Mouse (Mus musculus) forebrain, embryonic 16.5 days (tissue): ENCODE measurements around the gene Mcm9. TPM values are rescaled to one million over a fixed set of nuclear protein-coding genes. Genes with fewer than 3 reads are reported as not detected.
"Not testable (repeated sequence)": the region's sequence is repeated elsewhere in the genome, so short reads cannot be mapped to it uniquely, and the experiment has no call there.

Source experiments
- ATAC-seq: fragments of 200-750 bp; cut with Nextera tagmentation; 2 replicates; pipeline ENCODE4 v1.8.0; 2017; ENCODE audit warnings: mild to moderate bottlenecking, moderate library complexity
- H3K27ac ChIP-seq: fragments of 300-500 bp; sonication (generic); 2 replicates; pipeline ENCODE4 v1.5.1; 2014; ENCODE audit warnings: low read length, control low read depth
- H3K27me3 ChIP-seq: fragments of 300-500 bp; sonication (generic); replicated peaks from 2 replicates; pipeline ENCODE4 v1.6.1; 2014; ENCODE audit warnings: low read length; ENCODE audit not compliant: control insufficient read depth, insufficient read depth
- H3K36me3 ChIP-seq: fragments of 300-500 bp; sonication (generic); 2 replicates; pipeline ENCODE4 v1.6.1; 2014; ENCODE audit not compliant: control insufficient read depth, insufficient read depth
- H3K4me1 ChIP-seq: fragments of 300-500 bp; sonication (generic); replicated peaks from 2 replicates; pipeline ENCODE4 v1.6.1; 2014; ENCODE audit warnings: low read length; ENCODE audit not compliant: control insufficient read depth, insufficient read depth
- H3K4me2 ChIP-seq: fragments of 300-500 bp; sonication (generic); 2 replicates; pipeline ENCODE4 v1.6.1; 2014; ENCODE audit warnings: mild to moderate bottlenecking, low read length, control low read depth
- H3K4me3 ChIP-seq: fragments of 300-500 bp; sonication (generic); replicated peaks from 2 replicates; pipeline ENCODE4 v1.5.1; 2014; ENCODE audit warnings: mild to moderate bottlenecking, low read length, control low read depth
- H3K9ac ChIP-seq: fragments of 300-500 bp; sonication (generic); replicated peaks from 2 replicates; pipeline ENCODE4 v1.6.1; 2014; ENCODE audit warnings: low read depth, low read length, control low read depth
- H3K9me3 ChIP-seq: fragments of 300-500 bp; sonication (generic); 2 replicates; pipeline ENCODE4 v1.6.1; 2016; ENCODE audit warnings: low read length; ENCODE audit not compliant: control insufficient read depth
- WGBS: fragments of 180-500 bp; shearing (Covaris S2); extraction: QIAGEN DNeasy Blood & Tissue Kit; methylation state at CpG from one replicate; pipeline ENCODE4 v1.1.7; 2014; 5-methylcytosine and 5-hydroxymethylcytosine counted together
- polyA plus RNA-seq: library from polyadenylated mRNA; unstranded; fragments of >200 nt; fragmentation: Nextera tagmentation; extraction: Ambion mirVana; gene quantifications from 2 replicates; pipeline ENCODE4 v1.2.1, GENCODE M21; 2015

The Mcm9 gene
- polyA plus RNA-seq, 1 experiment from 2014 or later = 6.1 TPM

DNA sequence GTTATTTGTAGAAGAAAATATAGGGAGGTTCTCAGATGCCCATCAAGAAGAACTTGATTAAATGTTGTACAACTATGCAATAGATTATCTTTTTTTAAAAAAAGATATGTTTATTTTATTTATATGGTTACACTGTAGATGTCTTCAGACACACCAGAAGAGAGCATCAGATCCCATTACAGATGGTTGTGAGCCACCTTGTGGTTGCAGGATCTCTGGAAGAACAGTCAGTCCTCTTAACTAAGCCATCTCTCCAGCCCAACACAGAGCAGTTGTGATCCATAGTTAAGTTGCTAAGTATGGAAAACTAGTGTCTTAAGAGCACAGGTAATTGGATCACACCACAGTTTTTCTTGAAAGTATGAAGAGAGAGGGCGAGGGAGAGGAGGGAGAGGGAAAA, 117.7 kb downstream of the Mcm9 start:
- Histone ChIP-seq H3K4me2 (no peak overlapping the region), H3K9ac (no peak overlapping the region), H3K4me1 (no peaks in the 10 kb centered on the region), H3K4me3 (no peak overlapping the region), H3K36me3 (no peaks in the 10 kb centered on the region), H3K9me3 (no peaks in the 10 kb centered on the region), H3K27ac (no peak overlapping the region), H3K27me3 (no peaks in the 10 kb centered on the region)
- 50% methylated on average over 1 of the region's 1 CpGs for WGBS
- ATAC-seq = no peak

DNA sequence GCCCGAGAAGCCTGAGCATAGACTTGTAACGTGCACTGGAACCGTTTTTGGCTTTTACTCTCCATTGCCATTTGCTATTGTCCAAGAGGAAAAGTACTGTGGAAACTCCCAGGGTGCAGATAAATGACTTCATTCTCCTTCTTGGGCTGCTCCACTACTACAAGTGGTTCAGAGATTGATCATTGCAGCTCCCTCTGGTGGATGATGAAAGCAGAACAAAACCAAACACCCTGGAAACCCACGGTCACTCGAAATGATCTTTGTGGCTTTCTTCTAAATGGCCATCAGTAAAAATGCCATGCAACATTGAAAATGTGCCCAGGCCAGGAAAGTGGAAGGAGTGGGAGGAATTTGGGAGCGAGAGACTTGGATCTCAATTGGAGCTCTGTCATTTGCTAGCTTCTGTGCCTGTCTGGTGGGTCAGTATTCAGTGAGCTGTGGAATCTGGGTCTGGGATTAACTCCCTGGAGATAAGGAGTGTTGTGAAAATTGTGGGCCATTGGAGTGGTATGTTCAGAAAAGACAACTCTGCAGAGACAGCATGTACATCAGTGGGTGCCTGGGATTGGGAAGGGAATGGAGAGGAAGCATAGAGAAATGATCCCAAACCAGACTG, 121.0 kb downstream of the Mcm9 start:
- Histone ChIP-seq H3K4me2 (no peak overlapping the region), H3K27me3 (no peaks in the 10 kb centered on the region), H3K4me3 (no peak overlapping the region), H3K9ac (no peak overlapping the region), H3K27ac (no peak overlapping the region), H3K9me3 (no peaks in the 10 kb centered on the region), H3K4me1 (no peaks in the 10 kb centered on the region), H3K36me3 (no peaks in the 10 kb centered on the region)
- 29% methylated on average over 6 of the region's 6 CpGs for WGBS
- ATAC-seq = peak; percentile 86

DNA sequence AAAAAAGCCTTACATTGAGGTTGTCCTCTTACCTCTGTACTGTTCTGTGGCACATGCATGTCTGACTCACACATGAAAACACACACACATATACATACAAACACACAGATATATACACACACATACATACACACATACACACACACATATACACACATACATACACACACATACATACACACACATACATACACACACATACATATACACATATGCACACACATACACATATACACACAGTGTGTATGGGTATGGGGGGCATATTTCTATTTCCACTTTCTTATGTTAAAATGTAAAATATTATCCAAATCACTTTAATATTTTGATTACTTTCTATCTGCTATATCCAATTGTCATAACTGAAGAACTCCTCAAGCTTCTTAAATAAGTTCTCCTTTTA, 121.6 kb downstream of the Mcm9 start:
- H3K4me2 ChIP-seq = no peak overlapping the region
- no peak for ATAC-seq
- H3K9me3 ChIP-seq = no peaks in the 10 kb centered on the region
- no peaks in the 10 kb centered on the region for H3K36me3 ChIP-seq
- no peak overlapping the region for H3K4me3 ChIP-seq
- H3K27me3 ChIP-seq = no peaks in the 10 kb centered on the region
- H3K9ac ChIP-seq = no peak overlapping the region
- no peaks in the 10 kb centered on the region for H3K4me1 ChIP-seq
- H3K27ac ChIP-seq = no peak overlapping the region

DNA sequence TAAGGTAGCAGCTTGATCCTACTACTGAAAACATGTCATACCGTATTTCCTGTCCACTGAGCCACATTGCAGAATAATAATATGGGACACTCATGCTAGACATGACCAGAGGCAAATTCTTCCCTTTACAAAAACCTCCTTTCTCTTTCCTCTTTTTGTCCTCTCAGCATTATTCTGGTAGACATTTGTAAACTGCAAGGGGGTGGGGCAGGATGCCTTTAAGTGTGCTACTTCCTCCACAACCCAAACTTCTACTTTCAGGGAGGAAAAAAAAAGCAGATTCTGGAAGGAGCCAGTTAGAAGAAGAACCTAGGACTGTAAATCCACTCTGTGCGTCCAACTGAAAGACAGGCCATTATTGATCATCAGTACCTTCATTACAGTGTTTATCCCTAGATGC, 124.7 kb downstream of the Mcm9 start:
- H3K27me3 ChIP-seq = no peaks in the 10 kb centered on the region
- no peak overlapping the region for H3K4me2 ChIP-seq
- no peaks in the 10 kb centered on the region for H3K36me3 ChIP-seq
- WGBS = 59% methylated on average over 2 of the region's 2 CpGs
- no peak overlapping the region for H3K27ac ChIP-seq
- peaks cover 6% of the 10 kb centered on the region for H3K4me1 ChIP-seq
- no peaks in the 10 kb centered on the region for H3K9me3 ChIP-seq
- no peak overlapping the region for H3K4me3 ChIP-seq
- no peak overlapping the region for H3K9ac ChIP-seq
- no peak for ATAC-seq

DNA sequence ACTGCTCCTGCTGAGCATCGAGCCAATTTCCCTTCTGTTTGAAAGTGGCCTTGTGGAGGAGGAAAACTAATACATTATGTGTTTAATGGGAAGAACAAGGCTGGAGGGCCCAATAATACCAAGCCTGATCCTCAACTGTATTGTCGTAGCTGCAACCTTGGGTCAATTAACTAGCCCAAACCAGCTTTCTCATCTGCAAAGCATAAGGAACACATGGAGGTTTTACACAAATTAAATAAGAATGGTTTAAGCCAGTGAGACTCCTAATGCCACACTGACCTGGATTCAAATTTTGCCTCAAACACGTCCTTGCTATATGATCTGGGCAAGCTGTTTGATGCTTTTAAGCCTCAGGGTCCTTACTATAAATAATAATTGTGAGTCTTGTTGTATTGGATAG, 125.2 kb downstream of the Mcm9 start:
- peaks cover 6% of the 10 kb centered on the region for H3K4me1 ChIP-seq
- H3K9me3 ChIP-seq = no peaks in the 10 kb centered on the region
- WGBS = 63% methylated on average over 3 of the region's 3 CpGs
- no peak overlapping the region for H3K4me2 ChIP-seq
- no peak overlapping the region for H3K27ac ChIP-seq
- H3K4me3 ChIP-seq = no peak overlapping the region
- H3K27me3 ChIP-seq = no peaks in the 10 kb centered on the region
- no peaks in the 10 kb centered on the region for H3K36me3 ChIP-seq
- ATAC-seq = no peak
- no peak overlapping the region for H3K9ac ChIP-seq

DNA sequence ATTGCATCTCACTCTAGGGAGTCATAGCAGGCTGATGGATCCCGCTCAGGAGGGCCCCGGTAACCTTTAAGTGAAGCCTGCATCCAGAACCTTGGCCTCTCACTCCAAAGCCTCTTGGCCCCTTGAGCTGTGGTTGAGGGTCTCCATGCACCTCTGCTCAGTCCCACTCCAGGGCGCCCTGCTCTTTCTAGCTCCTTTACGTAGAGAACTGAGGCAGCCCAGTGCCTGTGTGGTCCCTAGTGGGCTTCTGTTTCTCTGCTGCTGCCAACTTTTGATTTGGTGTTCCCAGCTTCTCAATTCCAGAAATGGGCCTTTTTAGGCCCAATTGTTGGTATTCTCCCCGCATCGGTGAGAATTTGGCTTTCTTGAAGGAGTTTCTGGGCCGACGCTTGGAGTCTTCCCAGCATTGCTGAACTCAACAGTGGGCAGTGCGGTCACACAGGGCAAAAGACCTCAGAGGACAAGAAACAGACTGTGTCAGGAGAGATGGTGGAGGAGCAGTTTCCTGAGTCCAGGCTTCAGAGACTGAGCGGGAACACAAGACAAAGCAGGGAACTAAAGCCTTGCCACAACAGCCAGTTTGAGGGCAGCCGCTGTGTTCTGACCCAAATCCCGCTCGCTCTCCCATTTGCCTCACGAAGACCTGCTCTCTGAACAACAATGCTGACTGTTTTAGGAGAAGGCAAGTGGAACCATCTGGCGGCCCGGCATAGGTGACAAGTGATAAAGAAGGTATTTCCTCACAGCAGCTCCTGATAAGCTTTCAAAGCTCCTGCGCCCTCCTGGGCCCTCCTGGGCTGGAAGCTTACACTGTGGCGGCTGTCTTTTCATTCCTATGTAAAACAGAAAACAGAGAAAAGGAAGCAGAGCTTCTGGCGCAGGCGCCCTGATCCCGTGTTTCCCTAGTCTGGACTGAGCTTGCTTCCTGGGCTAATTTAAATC, 127.1 kb downstream of the Mcm9 start:
- H3K4me1 ChIP-seq = peaks cover 6% of the 10 kb centered on the region
- peak overlapping the region; percentile 33; the same call in 1 of the 2 replicates for H3K27ac ChIP-seq
- no peaks in the 10 kb centered on the region for H3K27me3 ChIP-seq
- H3K4me3 ChIP-seq = 0 out of 2 replicates have a peak overlapping the region, but pooled peaks have one; percentile 10
- no peaks in the 10 kb centered on the region for H3K36me3 ChIP-seq
- H3K9ac ChIP-seq = peak overlapping the region; percentile 49
- peak overlapping the region; percentile 39 for H3K4me2 ChIP-seq
- H3K9me3 ChIP-seq = no peaks in the 10 kb centered on the region
- peak; percentile 84 for ATAC-seq
- 38% methylated on average over 21 of the region's 21 CpGs for WGBS

DNA sequence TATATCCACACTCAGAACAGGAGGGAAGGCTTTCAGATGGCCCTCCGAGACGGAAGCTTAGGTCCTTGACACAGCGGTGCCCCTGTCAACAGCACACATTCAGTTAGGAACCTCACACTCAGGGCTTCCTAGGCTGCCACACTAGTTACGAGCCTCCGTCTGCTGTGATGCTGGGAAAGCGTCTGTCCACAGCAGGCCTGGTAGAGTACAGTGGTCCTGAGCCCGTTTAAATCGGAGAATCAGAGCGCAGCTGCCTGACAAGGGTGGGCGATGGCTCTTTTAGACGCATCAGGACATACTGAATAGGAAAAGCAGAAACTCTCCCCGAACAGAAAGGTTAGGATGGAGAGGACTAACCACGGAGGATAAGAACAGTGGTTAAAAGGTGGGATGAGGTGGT, 127.8 kb downstream of the Mcm9 start:
- H3K27ac ChIP-seq = no peak overlapping the region
- no peak for ATAC-seq
- peaks cover 6% of the 10 kb centered on the region for H3K4me1 ChIP-seq
- no peaks in the 10 kb centered on the region for H3K9me3 ChIP-seq
- no peaks in the 10 kb centered on the region for H3K36me3 ChIP-seq
- 89% methylated on average over 13 of the region's 13 CpGs for WGBS
- H3K4me3 ChIP-seq = no peak overlapping the region
- H3K9ac ChIP-seq = no peak overlapping the region
- H3K4me2 ChIP-seq = no peak overlapping the region
- no peaks in the 10 kb centered on the region for H3K27me3 ChIP-seq

DNA sequence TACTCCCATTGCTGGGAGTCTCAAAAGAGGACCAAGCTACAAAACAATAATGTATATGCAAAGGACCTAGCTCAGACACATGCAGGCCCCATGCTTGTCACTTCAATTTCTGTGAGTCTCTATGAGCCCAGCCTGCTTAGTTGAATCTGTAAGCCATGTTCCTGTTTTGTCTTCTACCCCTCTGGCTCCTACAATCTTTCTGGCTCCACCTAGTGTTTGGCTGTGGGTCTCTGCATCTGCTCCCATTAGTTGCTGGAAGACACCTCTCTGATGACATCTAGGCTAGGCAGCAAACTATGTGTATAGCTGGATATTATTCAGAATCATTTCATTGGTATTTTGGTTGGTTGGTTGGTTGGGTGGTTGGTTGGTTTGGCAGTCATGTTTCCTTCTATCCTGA, 130.7 kb downstream of the Mcm9 start:
- no peak for ATAC-seq
- H3K36me3 ChIP-seq = no peaks in the 10 kb centered on the region
- H3K4me1 ChIP-seq = peaks cover 6% of the 10 kb centered on the region
- no peaks in the 10 kb centered on the region for H3K9me3 ChIP-seq
- no peak overlapping the region for H3K27ac ChIP-seq
- no peak overlapping the region for H3K4me3 ChIP-seq
- H3K4me2 ChIP-seq = no peak overlapping the region
- no peak overlapping the region for H3K9ac ChIP-seq
- H3K27me3 ChIP-seq = no peaks in the 10 kb centered on the region

DNA sequence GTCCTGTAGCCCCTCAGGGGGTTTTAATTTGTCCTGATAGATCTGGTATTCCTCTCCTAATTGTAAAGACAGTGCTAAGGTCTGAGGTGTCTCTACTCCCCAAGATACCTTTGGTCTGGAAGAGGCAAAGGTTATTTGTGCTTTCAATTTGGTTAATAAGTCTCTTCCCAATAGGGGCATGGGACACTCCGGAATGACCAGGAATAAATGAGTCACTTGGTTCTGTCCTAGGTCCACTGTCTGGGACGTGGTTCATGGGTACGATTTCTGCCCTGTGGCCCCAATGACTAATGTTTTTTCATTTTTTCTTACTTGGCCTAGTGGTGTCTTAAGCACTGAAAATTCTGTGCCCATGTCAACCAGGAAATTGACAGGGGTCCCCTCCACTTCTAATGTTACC, 134.9 kb downstream of the Mcm9 start:
- H3K4me1 ChIP-seq, ATAC-seq, H3K27me3 ChIP-seq, H3K9me3 ChIP-seq, H3K4me2 ChIP-seq, H3K36me3 ChIP-seq, H3K9ac ChIP-seq, H3K4me3 ChIP-seq, H3K27ac ChIP-seq: not testable (repeated sequence)
- 95% methylated on average over 3 of the region's 3 CpGs for WGBS
